ENCODE assay signal across 25 mouse cellular contexts in the genomic region with DNA sequence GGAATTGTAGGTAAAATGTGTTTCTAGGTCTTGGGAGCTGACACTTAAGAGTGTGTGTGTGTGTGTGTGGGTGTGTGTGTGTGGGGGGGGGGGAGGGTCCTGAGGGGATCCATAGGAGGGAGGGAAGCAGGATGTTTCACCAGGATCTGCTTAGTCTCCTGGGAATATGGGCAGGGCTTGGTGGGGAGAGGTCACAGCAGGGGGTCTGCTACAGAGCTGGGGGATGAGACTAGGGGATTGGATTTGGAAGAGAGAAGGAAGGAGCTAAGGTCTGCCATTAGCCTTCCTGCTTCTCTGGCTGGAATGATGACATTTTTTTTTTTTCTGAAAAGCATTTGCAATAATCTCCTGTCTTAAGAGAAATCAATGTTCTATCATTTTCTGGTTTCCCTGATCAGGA. TPM values are rescaled to one million over a fixed set of nuclear protein-coding genes. Genes with fewer than 3 reads are reported as not detected.
DNase-seq lines count a peak whose midpoint lies in the region; ATAC-seq and TF ChIP-seq lines count a peak whose summit lies in the region.
"Had no signal": no experiment of that assay in that cellular context is flagged by ENCODE, and none has a peak within 500 bp of the region (broad histone marks: within the 10 kb centered on the region; RNA-seq: fewer than 3 reads in every experiment).

No protein-coding gene starts in this region.

- H3K9ac ChIP-seq in midbrain, embryonic 11.5 days (ENCODE audit: low read length) = no peak overlapping the region
- no peak overlapping the region for H3K9ac ChIP-seq in midbrain, postnatal 0 days (replicated peaks; ENCODE audit: low read length, poor library complexity, severe bottlenecking)
- H3K9ac ChIP-seq: embryonic facial prominence, embryonic 12.5 days; forebrain, embryonic 13.5 days; forebrain, embryonic 15.5 days; forebrain, postnatal 0 days had no signal

- no peaks in the 10 kb centered on the region for H3K4me1 ChIP-seq in midbrain, embryonic 11.5 days (ENCODE audit: control insufficient read depth, insufficient read depth, low read length)
- H3K4me1 ChIP-seq in midbrain, postnatal 0 days (ENCODE audit: insufficient read depth, low read length) = no peaks in the 10 kb centered on the region
- H3K4me1 ChIP-seq: embryonic facial prominence, embryonic 12.5 days; forebrain, embryonic 13.5 days; forebrain, embryonic 15.5 days had no signal

- no peaks in the 10 kb centered on the region for H3K27me3 ChIP-seq in midbrain, embryonic 11.5 days (ENCODE audit: control insufficient read depth, insufficient read depth, low read length)
- no peaks in the 10 kb centered on the region for H3K27me3 ChIP-seq in midbrain, postnatal 0 days (ENCODE audit: insufficient read depth, low read length)
- H3K27me3 ChIP-seq: forebrain, embryonic 13.5 days; forebrain, embryonic 15.5 days had no signal

- H3K4me3 ChIP-seq in midbrain, embryonic 11.5 days (ENCODE audit: low read depth, low read length) = no peak overlapping the region
- no peak overlapping the region for H3K4me3 ChIP-seq in midbrain, postnatal 0 days (ENCODE audit: low read depth, low read length)
- H3K4me3 ChIP-seq: embryonic facial prominence, embryonic 10.5 days; embryonic facial prominence, embryonic 12.5 days; forebrain, embryonic 13.5 days; forebrain, embryonic 15.5 days had no signal

- no peak for ATAC-seq in midbrain, embryonic 11.5 days (ENCODE audit: low FRiP score)
- no peak for ATAC-seq in midbrain, postnatal 0 days (ENCODE audit: low FRiP score)
- ATAC-seq: activated CD4-positive, CD25-positive, alpha-beta regulatory T cell, adult 4 months; forebrain, embryonic 13.5 days; forebrain, embryonic 15.5 days; forebrain, postnatal 0 days; Patski had no signal

- DNase-seq in midbrain, embryonic 11.5 days (ENCODE audit: low spot score, missing footprints) = peak; percentile 19
- DNase-seq in midbrain, postnatal 0 days (ENCODE audit: low spot score) = no peak
- DNase-seq in R1 (ENCODE audit: low read depth, low spot score) = peak; percentile 44
- no peak for DNase-seq in gastrocnemius, postnatal 25 days
- DNase-seq in lung, postnatal 4 days = no peak
- DNase-seq: adrenal gland, adult 8-10 months; adrenal gland, postnatal 14 days; adrenal gland, postnatal 36 days; cerebellum, adult 11-12 months; cerebellum, adult 2 months; cerebellum, adult 9-10 months; cerebellum, postnatal 10 days; cerebellum, postnatal 25 days; forebrain, postnatal 0 days had no signal

- H3K4me2 ChIP-seq in midbrain, embryonic 11.5 days = no peak overlapping the region
- no peak overlapping the region for H3K4me2 ChIP-seq in midbrain, postnatal 0 days (ENCODE audit: low read depth, low read length, poor library complexity, severe bottlenecking)
- H3K4me2 ChIP-seq: embryonic facial prominence, embryonic 12.5 days; forebrain, embryonic 13.5 days; forebrain, embryonic 15.5 days had no signal

- H3K9me3 ChIP-seq in midbrain, embryonic 11.5 days (ENCODE audit: control insufficient read depth, low read length) = no peaks in the 10 kb centered on the region
- no peaks in the 10 kb centered on the region for H3K9me3 ChIP-seq in midbrain, postnatal 0 days (ENCODE audit: low read length)
- H3K9me3 ChIP-seq: embryonic facial prominence, embryonic 10.5 days; embryonic facial prominence, embryonic 12.5 days; forebrain, embryonic 13.5 days; forebrain, embryonic 15.5 days; G1E had no signal

- no peak overlapping the region for H3K27ac ChIP-seq in midbrain, embryonic 11.5 days (ENCODE audit: low read depth, low read length)
- H3K27ac ChIP-seq in midbrain, postnatal 0 days (ENCODE audit: low read depth, low read length) = no peak overlapping the region
- H3K27ac ChIP-seq: embryonic facial prominence, embryonic 10.5 days; embryonic facial prominence, embryonic 12.5 days; forebrain, embryonic 13.5 days; forebrain, embryonic 15.5 days had no signal

- no peaks in the 10 kb centered on the region for H3K36me3 ChIP-seq in midbrain, embryonic 11.5 days (ENCODE audit: control insufficient read depth, insufficient read depth, low read length)
- H3K36me3 ChIP-seq in midbrain, postnatal 0 days (ENCODE audit: insufficient read depth, low read length) = no peaks in the 10 kb centered on the region
- H3K36me3 ChIP-seq: embryonic facial prominence, embryonic 10.5 days; embryonic facial prominence, embryonic 12.5 days; forebrain, embryonic 15.5 days; G1E had no signal

- no peak for TF ChIP-seq CTCF in midbrain, postnatal 0 days (IDR thresholded peaks at IDR 0.05)

RNA-seq across cellular contexts. Expression of a gene that starts 9.2 kb away (rescaled TPM):
- polyA plus RNA-seq in midbrain, embryonic 11.5 days (2014; fragmentation: Nextera tagmentation; extraction: Ambion mirVana) = 0.61 TPM in 2 replicates
- total RNA-seq in midbrain, postnatal 0 days (2014; rRNA removed) = 1.1 and 2.3 TPM in 2 replicates
- 2.1 and 2.2 TPM in 2 replicates for polyA plus RNA-seq in midbrain, postnatal 0 days (2015; fragmentation: Nextera tagmentation; extraction: Ambion mirVana)
- not detected for total RNA-seq in gastrocnemius, postnatal 25 days (2021)
- total RNA-seq: adrenal gland, postnatal 14 days; adrenal gland, postnatal 36 days had no signal
- polyA plus RNA-seq: C2C12, G1E had no signal

RNA-seq across cellular contexts. Expression of a gene that starts 22.1 kb away (rescaled TPM):
- not detected in 2 replicates for polyA plus RNA-seq in midbrain, embryonic 11.5 days (2014; fragmentation: Nextera tagmentation; extraction: Ambion mirVana)
- not detected in 2 replicates for total RNA-seq in midbrain, postnatal 0 days (2014; rRNA removed)
- polyA plus RNA-seq in midbrain, postnatal 0 days (2015; fragmentation: Nextera tagmentation; extraction: Ambion mirVana) = not detected in 2 replicates
- total RNA-seq in gastrocnemius, postnatal 25 days (2021) = not detected
- total RNA-seq: adrenal gland, adult 18-20 months; adrenal gland, adult 8-10 months; adrenal gland, postnatal 14 days; adrenal gland, postnatal 36 days; forebrain, postnatal 0 days; G1E had no signal
- polyA plus RNA-seq: C2C12; cerebellum, adult 2 months; cortical plate, adult 2 months; forebrain, embryonic 11.5 days; forebrain, embryonic 13.5 days; forebrain, embryonic 15.5 days; forebrain, postnatal 0 days; G1E; Patski had no signal

RNA-seq across cellular contexts. Expression of a gene that starts 25.4 kb away (rescaled TPM):
- not detected in 2 replicates for polyA plus RNA-seq in midbrain, embryonic 11.5 days (2014; fragmentation: Nextera tagmentation; extraction: Ambion mirVana)
- 0.16 TPM in 1 of 2 replicates, not detected in the other for total RNA-seq in midbrain, postnatal 0 days (2014; rRNA removed)
- not detected in 2 replicates for polyA plus RNA-seq in midbrain, postnatal 0 days (2015; fragmentation: Nextera tagmentation; extraction: Ambion mirVana)
- total RNA-seq in gastrocnemius, postnatal 25 days (2021) = under 1 TPM in 1 of 2 experiments, not detected in 1; 0.13 TPM
- total RNA-seq: adrenal gland, adult 18-20 months; adrenal gland, adult 8-10 months; adrenal gland, postnatal 14 days; adrenal gland, postnatal 36 days; forebrain, postnatal 0 days; G1E had no signal
- polyA plus RNA-seq: C2C12; forebrain, embryonic 11.5 days; forebrain, embryonic 15.5 days; forebrain, postnatal 0 days; G1E; Patski had no signal

Comparison
In these comparisons a context has a peak if more than half of its experiments do, and no peak if none do; other contexts are left out.
1. DNase-seq: peak in midbrain, embryonic 11.5 days (single experiment) and R1 (single experiment); none in midbrain, postnatal 0 days (single experiment), gastrocnemius, postnatal 25 days (single experiment) and lung, postnatal 4 days (0 of 2).